Mouse (Mus musculus): ENCODE data around the gene Sfr1. TPM values are rescaled to one million over a fixed set of nuclear protein-coding genes. Genes with fewer than 3 reads are reported as not detected.
A peak's percentile ranks its signal among the peaks of the same experiment; 100 is the strongest.

Gene Sfr1
- total RNA-seq, 1 experiment: 85.8 TPM

GRCm38 (mm10) chr19:47752456-47752855, 21.0 kb downstream of the Sfr1 start:
- Histone ChIP-seq H3K4me1 (ENCODE audit: control insufficient read depth in 2 of 2, insufficient read depth in 2 of 2, low read length in 2 of 2, poor library complexity in 1 of 2) (peaks cover 0 to 2% of the 10 kb centered on the region in 2 experiments; a peak in 1 of 4 replicates), H3K27ac (ENCODE audit: insufficient read depth, low read depth, low read length, poor library complexity, severe bottlenecking) (no peak overlapping the region), H3K4me3 (ENCODE audit: insufficient read depth in 1 of 2, low read depth in 1 of 2, low read length in 2 of 2, poor library complexity in 1 of 2, severe bottlenecking in 1 of 2) (no peak overlapping the region), H3K9me3 (ENCODE audit: control insufficient read depth, insufficient read depth, low read depth, low read length) (no peaks in the 10 kb centered on the region), H3K36me3 (ENCODE audit: control insufficient read depth, insufficient read depth, low read length, poor library complexity, severe bottlenecking) (no peaks in the 10 kb centered on the region), H3K9ac (ENCODE audit: insufficient read depth, low read depth, low read length, poor library complexity, severe bottlenecking) (no peak overlapping the region)
- no peak for DNase-seq (ENCODE audit: low read depth, low spot score)
- in situ Hi-C loops (cut with MboI; ENCODE audit: low sequenced_read_pairs in 2 of 2, unreplicated experiment in 2 of 2): no loop called here
- TF ChIP-seq CHD2 (IDR thresholded peaks at IDR 0.05; ENCODE audit: low read depth, low read length) (no peak), MAFK (IDR thresholded peaks at IDR 0.05; ENCODE audit: insufficient read depth, low read depth, low read length) (no peak), ZC3H11A (IDR thresholded peaks at IDR 0.05; ENCODE audit: borderline replicate concordance, low read depth, low read length) (no peak)

GRCm38 (mm10) chr19:47753921-47754320, 22.4 kb downstream of the Sfr1 start:
- no peak overlapping the region for H3K4me3 ChIP-seq (ENCODE audit: insufficient read depth in 1 of 2, low read depth in 1 of 2, low read length in 2 of 2, poor library complexity in 1 of 2, severe bottlenecking in 1 of 2)
- no peak overlapping the region for H3K9ac ChIP-seq (ENCODE audit: insufficient read depth, low read depth, low read length, poor library complexity, severe bottlenecking)
- DNase-seq (ENCODE audit: low read depth, low spot score): no peak
- in situ Hi-C loops (cut with MboI; ENCODE audit: low sequenced_read_pairs in 2 of 2, unreplicated experiment in 2 of 2): no loop called here
- H3K4me1 ChIP-seq (ENCODE audit: control insufficient read depth in 2 of 2, insufficient read depth in 2 of 2, low read length in 2 of 2, poor library complexity in 1 of 2): no peaks in the 10 kb centered on the region
- TF ChIP-seq HCFC1 (IDR thresholded peaks at IDR 0.05; ENCODE audit: borderline replicate concordance, insufficient read depth, low read length) (no peak), ZNF384 (IDR thresholded peaks at IDR 0.05; ENCODE audit: low read depth, low read length) (no peak), MAFK (IDR thresholded peaks at IDR 0.05; ENCODE audit: insufficient read depth, low read depth, low read length) (no peak), ZC3H11A (IDR thresholded peaks at IDR 0.05; ENCODE audit: borderline replicate concordance, low read depth, low read length) (no peak), CHD2 (IDR thresholded peaks at IDR 0.05; ENCODE audit: low read depth, low read length) (no peak)
- H3K27ac ChIP-seq (ENCODE audit: insufficient read depth, low read depth, low read length, poor library complexity, severe bottlenecking): no peak overlapping the region
- H3K36me3 ChIP-seq (ENCODE audit: control insufficient read depth, insufficient read depth, low read length, poor library complexity, severe bottlenecking): no peaks in the 10 kb centered on the region
- no peaks in the 10 kb centered on the region for H3K9me3 ChIP-seq (ENCODE audit: control insufficient read depth, insufficient read depth, low read depth, low read length)

- H3K9me3 ChIP-seq (ENCODE audit: control insufficient read depth, insufficient read depth, low read depth, low read length): no peaks in the 10 kb centered on the region
- H3K36me3 ChIP-seq (ENCODE audit: control insufficient read depth, insufficient read depth, low read length, poor library complexity, severe bottlenecking): no peaks in the 10 kb centered on the region
- H3K4me3 ChIP-seq (ENCODE audit: insufficient read depth in 1 of 2, low read depth in 1 of 2, low read length in 2 of 2, poor library complexity in 1 of 2, severe bottlenecking in 1 of 2): no peak overlapping the region
- in situ Hi-C loops (cut with MboI; ENCODE audit: low sequenced_read_pairs in 2 of 2, unreplicated experiment in 2 of 2): no loop called here
- no peak for DNase-seq (ENCODE audit: low read depth, low spot score)
- H3K9ac ChIP-seq (ENCODE audit: insufficient read depth, low read depth, low read length, poor library complexity, severe bottlenecking): no peak overlapping the region
- TF ChIP-seq MAFK (IDR thresholded peaks at IDR 0.05; ENCODE audit: insufficient read depth, low read depth, low read length) (no peak), ZC3H11A (IDR thresholded peaks at IDR 0.05; ENCODE audit: borderline replicate concordance, low read depth, low read length) (no peak), ZNF384 (IDR thresholded peaks at IDR 0.05; ENCODE audit: low read depth, low read length) (no peak), CHD2 (IDR thresholded peaks at IDR 0.05; ENCODE audit: low read depth, low read length) (no peak), HCFC1 (IDR thresholded peaks at IDR 0.05; ENCODE audit: borderline replicate concordance, insufficient read depth, low read length) (no peak)
- H3K4me1 ChIP-seq (ENCODE audit: control insufficient read depth in 2 of 2, insufficient read depth in 2 of 2, low read length in 2 of 2, poor library complexity in 1 of 2): no peaks in the 10 kb centered on the region
- no peak overlapping the region for H3K27ac ChIP-seq (ENCODE audit: insufficient read depth, low read depth, low read length, poor library complexity, severe bottlenecking)
Observed at GRCm38 (mm10) chr19:47754931-47755330, 23.4 kb downstream of the Sfr1 start.

GRCm38 (mm10) chr19:47755625-47756024, 24.1 kb downstream of the Sfr1 start:
- Histone ChIP-seq H3K27ac (ENCODE audit: insufficient read depth, low read depth, low read length, poor library complexity, severe bottlenecking) (no peak overlapping the region), H3K4me3 (ENCODE audit: insufficient read depth in 1 of 2, low read depth in 1 of 2, low read length in 2 of 2, poor library complexity in 1 of 2, severe bottlenecking in 1 of 2) (peak overlapping the region; percentile 48 to 50), H3K4me1 (ENCODE audit: control insufficient read depth in 2 of 2, insufficient read depth in 2 of 2, low read length in 2 of 2, poor library complexity in 1 of 2) (no peaks in the 10 kb centered on the region), H3K9me3 (ENCODE audit: control insufficient read depth, insufficient read depth, low read depth, low read length) (no peaks in the 10 kb centered on the region), H3K9ac (ENCODE audit: insufficient read depth, low read depth, low read length, poor library complexity, severe bottlenecking) (0 out of 2 replicates have a peak overlapping the region, but pooled peaks have one; percentile 33), H3K36me3 (ENCODE audit: control insufficient read depth, insufficient read depth, low read length, poor library complexity, severe bottlenecking) (no peaks in the 10 kb centered on the region)
- in situ Hi-C loops (cut with MboI; ENCODE audit: low sequenced_read_pairs in 2 of 2, unreplicated experiment in 2 of 2): no loop called here
- TF ChIP-seq ZNF384 (IDR thresholded peaks at IDR 0.05; ENCODE audit: low read depth, low read length) (peak; percentile 78), HCFC1 (IDR thresholded peaks at IDR 0.05; ENCODE audit: borderline replicate concordance, insufficient read depth, low read length) (no peak), CHD2 (IDR thresholded peaks at IDR 0.05; ENCODE audit: low read depth, low read length) (no peak)
- DNase-seq (ENCODE audit: low read depth, low spot score): peak; percentile 59

GRCm38 (mm10) chr19:47777847-47778246, 46.4 kb downstream of the Sfr1 start:
- in situ Hi-C loops (cut with MboI; ENCODE audit: low sequenced_read_pairs in 2 of 2, unreplicated experiment in 2 of 2): no loop called here
- Histone ChIP-seq H3K4me1 (ENCODE audit: control insufficient read depth in 2 of 2, insufficient read depth in 2 of 2, low read length in 2 of 2, poor library complexity in 1 of 2) (no peaks in the 10 kb centered on the region), H3K4me3 (ENCODE audit: insufficient read depth in 1 of 2, low read depth in 1 of 2, low read length in 2 of 2, poor library complexity in 1 of 2, severe bottlenecking in 1 of 2) (no peak overlapping the region), H3K9ac (ENCODE audit: insufficient read depth, low read depth, low read length, poor library complexity, severe bottlenecking) (no peak overlapping the region), H3K9me3 (ENCODE audit: control insufficient read depth, insufficient read depth, low read depth, low read length) (no peaks in the 10 kb centered on the region), H3K27ac (ENCODE audit: insufficient read depth, low read depth, low read length, poor library complexity, severe bottlenecking) (no peak overlapping the region), H3K36me3 (ENCODE audit: control insufficient read depth, insufficient read depth, low read length, poor library complexity, severe bottlenecking) (no peaks in the 10 kb centered on the region)
- DNase-seq (ENCODE audit: low read depth, low spot score): no peak
- no peak for TF ChIP-seq ZC3H11A (IDR thresholded peaks at IDR 0.05; ENCODE audit: borderline replicate concordance, low read depth, low read length)
- no peak for TF ChIP-seq MAFK (IDR thresholded peaks at IDR 0.05; ENCODE audit: insufficient read depth, low read depth, low read length)
- no peak for TF ChIP-seq ZNF384 (IDR thresholded peaks at IDR 0.05; ENCODE audit: low read depth, low read length)
- no peak for TF ChIP-seq CHD2 (IDR thresholded peaks at IDR 0.05; ENCODE audit: low read depth, low read length)
- TF ChIP-seq HCFC1 (IDR thresholded peaks at IDR 0.05; ENCODE audit: borderline replicate concordance, insufficient read depth, low read length): no peak
